Mouse (Mus musculus) CH12.LX (cell line): ENCODE results near the gene Brinp3. TPM values are rescaled to one million over a fixed set of nuclear protein-coding genes. Genes with fewer than 3 reads are reported as not detected.

ENCODE experiments used
- DNase-seq: peaks from one replicate; pipeline ENCODE4 v3.0.0-alpha.2; 2013; ENCODE audit errors: extremely low read depth
- H3K27ac ChIP-seq: 2 replicates; pipeline ENCODE4 v1.5.1; 2012; ENCODE audit warnings: low read depth, mild to moderate bottlenecking, control low read depth, moderate library complexity; ENCODE audit not compliant: insufficient read depth
- H3K27me3 ChIP-seq: replicated peaks from 2 replicates; pipeline ENCODE3; 2012; ENCODE audit warnings: inconsistent platforms
- H3K36me3 ChIP-seq, 2 experiments: replicated peaks in 1 of 2; 2 replicates each; pipeline versions ENCODE3 to v1.6.1; 2012; ENCODE audit warnings: inconsistent platforms in 1 of 2, low read length in 1 of 2, mild to moderate bottlenecking in 1 of 2, mixed read lengths in 1 of 2, moderate library complexity in 1 of 2; ENCODE audit not compliant: control insufficient read depth in 1 of 2, insufficient read depth in 1 of 2
- H3K4me1 ChIP-seq, 2 experiments: 2 replicates each; pipeline ENCODE4 v1.6.1; 2012; ENCODE audit warnings: inconsistent platforms in 1 of 2, moderate library complexity in 1 of 2; ENCODE audit not compliant: insufficient read depth in 2 of 2, control insufficient read depth in 1 of 2
- H3K4me2 ChIP-seq: 2 replicates; pipeline ENCODE4 v1.6.1; 2012; ENCODE audit warnings: low read depth, mild to moderate bottlenecking, control low read depth; ENCODE audit not compliant: poor library complexity, insufficient read depth, severe bottlenecking
- H3K4me3 ChIP-seq, 3 experiments: fragments of 150-350 bp in 1 of 3; sonication (generic) in 1 of 3; replicated peaks in 1 of 3; 2 replicates each; pipeline versions ENCODE3 to v1.5.1; 2011 to 2012; ENCODE audit warnings: low read depth in 2 of 3, low read length in 2 of 3, mild to moderate bottlenecking in 2 of 3, moderate library complexity in 2 of 3, control low read depth in 1 of 3, improper control_type of control experiment in 1 of 3, inconsistent platforms in 1 of 3, mixed read lengths in 1 of 3; ENCODE audit not compliant: poor library complexity in 1 of 3
- H3K79me2 ChIP-seq: replicated peaks from 2 replicates; pipeline ENCODE4 v1.6.1; 2012; ENCODE audit warnings: mild to moderate bottlenecking, moderate library complexity; ENCODE audit not compliant: control insufficient read depth, poor library complexity, insufficient read depth, severe bottlenecking; ENCODE audit errors: extremely low read depth
- H3K9ac ChIP-seq: 2 replicates; pipeline ENCODE4 v1.6.1; 2012; ENCODE audit warnings: low read depth, mild to moderate bottlenecking, control low read depth, moderate library complexity; ENCODE audit not compliant: insufficient read depth
- H3K9me3 ChIP-seq: replicated peaks from 2 replicates; pipeline ENCODE3; 2012; ENCODE audit warnings: low read length, inconsistent platforms, mixed read lengths
- BHLHE40 ChIP-seq: IDR thresholded peaks from 2 replicates; pipeline ENCODE4 v1.6.1; 2011; ENCODE audit warnings: mild to moderate bottlenecking, low read depth, low read length, improper control_type of control experiment
- CHD1 ChIP-seq: IDR thresholded peaks from 2 replicates; pipeline ENCODE4 v1.6.1; 2012; ENCODE audit warnings: low read depth, low read length, improper control_type of control experiment, inconsistent platforms
- ELF1 ChIP-seq: IDR thresholded peaks from 2 replicates; pipeline ENCODE4 v1.6.1; 2014; ENCODE audit warnings: low read depth, mild to moderate bottlenecking, inconsistent platforms, low read length, improper control_type of control experiment
- GABPA ChIP-seq: IDR thresholded peaks from 2 replicates; pipeline ENCODE4 v1.6.1; 2012; ENCODE audit warnings: low read depth, low read length, improper control_type of control experiment, inconsistent platforms; ENCODE audit not compliant: insufficient replicate concordance
- HCFC1 ChIP-seq: IDR thresholded peaks from 2 replicates; pipeline ENCODE4 v1.6.1; 2012; ENCODE audit warnings: low read depth, mild to moderate bottlenecking, inconsistent platforms, low read length, improper control_type of control experiment
- JUN ChIP-seq: IDR thresholded peaks from 2 replicates; pipeline ENCODE4 v1.6.1; 2011; ENCODE audit warnings: low read depth, mild to moderate bottlenecking, low read length, improper control_type of control experiment, moderate library complexity; ENCODE audit not compliant: insufficient read depth
- JUND ChIP-seq: conservative IDR thresholded peaks from 2 replicates; pipeline ENCODE4 v1.6.1; 2011; ENCODE audit warnings: low read depth, low read length, improper control_type of control experiment
- KAT2A ChIP-seq: IDR thresholded peaks from 2 replicates; pipeline ENCODE4 v1.6.1; 2012; ENCODE audit warnings: low read length, improper control_type of control experiment, inconsistent platforms; ENCODE audit not compliant: insufficient replicate concordance
- MXI1 ChIP-seq: IDR thresholded peaks from 2 replicates; pipeline ENCODE4 v1.6.1; 2011; ENCODE audit warnings: mild to moderate bottlenecking, low read depth, low read length, improper control_type of control experiment
- NELFE ChIP-seq: IDR thresholded peaks from 2 replicates; pipeline ENCODE4 v1.6.1; 2011; ENCODE audit warnings: low read depth, low read length, improper control_type of control experiment
- RAD21 ChIP-seq: IDR thresholded peaks from 2 replicates; pipeline ENCODE4 v1.6.1; 2011; ENCODE audit warnings: low read depth, mild to moderate bottlenecking, low read length, improper control_type of control experiment, moderate library complexity
- RCOR1 ChIP-seq: conservative IDR thresholded peaks from 2 replicates; pipeline ENCODE4 v1.6.1; 2012; ENCODE audit warnings: low read depth, mild to moderate bottlenecking, inconsistent platforms, low read length, improper control_type of control experiment
- SIN3A ChIP-seq: IDR thresholded peaks from 2 replicates; pipeline ENCODE4 v1.6.1; 2012; ENCODE audit warnings: low read length, improper control_type of control experiment, inconsistent platforms
- SMC3 ChIP-seq: IDR thresholded peaks from 2 replicates; pipeline ENCODE4 v1.6.1; 2011; ENCODE audit warnings: low read depth, low read length, improper control_type of control experiment
- TBP ChIP-seq: conservative IDR thresholded peaks from 2 replicates; pipeline ENCODE4 v1.6.1; 2011; ENCODE audit warnings: low read depth, low read length, improper control_type of control experiment
- UBTF ChIP-seq: IDR thresholded peaks from 2 replicates; pipeline ENCODE4 v1.6.1; 2012; ENCODE audit warnings: low read depth, mild to moderate bottlenecking, inconsistent platforms, low read length, improper control_type of control experiment, moderate library complexity
- USF2 ChIP-seq: conservative IDR thresholded peaks from 2 replicates; pipeline ENCODE4 v1.6.1; 2011; ENCODE audit warnings: low read depth, low read length, improper control_type of control experiment
- ZKSCAN1 ChIP-seq: IDR thresholded peaks from 2 replicates; pipeline ENCODE4 v1.6.1; 2012; ENCODE audit warnings: low read depth, inconsistent platforms, low read length, improper control_type of control experiment, borderline replicate concordance
- dilution Hi-C: fragments of 300-500 bp; cut with MboI; formaldehyde crosslinking; loops from 2 replicates; pipeline ENCODE4 v1.14.3; 2020; ENCODE audit warnings: low sequenced_read_pairs; ENCODE audit not compliant: extremely low pct_unique_long_range_greater_than_20kb, extremely low pct_ligation_motif_present
- in situ Hi-C: fragments of 300-500 bp; cut with MboI; formaldehyde crosslinking; loops from 3 replicates; pipeline ENCODE4 v1.14.3; 2019; ENCODE audit warnings: low sequenced_read_pairs, low pct_ligation_motif_present, low pct_unique_long_range_greater_than_20kb, mixed read lengths
- polyA plus RNA-seq: library from polyadenylated mRNA; unstranded; fragments of >175 nt; gene quantifications from 2 replicates; pipeline ENCODE4 v1.2.1, GENCODE M21; 2012; ENCODE audit warnings: low read depth; ENCODE audit not compliant: insufficient read length
- total RNA-seq, 2 experiments: library from RNA; depleted of rRNA; stranded (reverse); fragments of 300-350 nt in 1 of 2; fragments of >200 nt in 1 of 2; gene quantifications; 2 replicates each; pipeline ENCODE4 v1.2.3; 2012 to 2014

Gene Brinp3
- total and polyA plus RNA-seq, 3 experiments: not detected

DNA sequence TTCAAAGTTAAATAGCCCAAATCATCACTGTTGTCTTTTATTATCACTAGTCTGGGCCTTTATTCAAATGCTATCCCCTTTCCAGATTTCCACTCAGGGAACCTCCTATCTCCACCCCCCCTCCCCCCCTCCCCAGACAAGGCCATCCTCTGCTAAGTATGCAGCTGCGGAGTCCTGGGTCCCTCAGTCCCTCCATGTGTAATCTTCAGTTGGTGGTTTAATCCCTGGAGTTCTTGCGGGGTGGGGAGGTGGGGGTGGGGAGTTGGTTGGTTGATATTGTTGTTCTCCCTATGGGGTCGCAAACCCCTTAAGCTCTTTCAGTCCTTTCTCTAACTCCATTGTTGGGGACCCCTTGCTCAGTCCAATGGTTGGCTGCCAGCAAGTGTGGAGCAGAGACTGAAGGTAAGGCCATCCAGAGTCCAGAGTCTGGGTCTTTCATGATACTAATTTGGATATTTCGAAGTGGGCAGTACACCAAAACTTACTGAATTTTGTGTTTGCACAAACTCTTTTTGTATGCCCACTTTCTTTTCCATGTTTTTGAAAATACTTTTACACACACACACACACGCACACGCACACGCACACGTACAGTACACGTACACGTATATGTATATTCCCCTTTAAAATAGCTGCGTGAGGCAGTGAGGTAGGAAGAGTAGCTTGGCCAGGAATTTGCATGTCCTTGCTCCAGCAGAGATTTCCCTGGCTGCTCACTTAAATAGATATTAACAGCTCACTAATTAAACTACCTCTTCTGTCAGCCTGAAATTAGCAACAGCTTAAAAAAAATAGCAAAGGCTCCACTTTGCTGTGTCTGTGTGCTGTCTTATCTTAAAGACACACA lies 29.4 kb downstream of the Brinp3 start:
- dilution Hi-C loops: no loop called here

DNA sequence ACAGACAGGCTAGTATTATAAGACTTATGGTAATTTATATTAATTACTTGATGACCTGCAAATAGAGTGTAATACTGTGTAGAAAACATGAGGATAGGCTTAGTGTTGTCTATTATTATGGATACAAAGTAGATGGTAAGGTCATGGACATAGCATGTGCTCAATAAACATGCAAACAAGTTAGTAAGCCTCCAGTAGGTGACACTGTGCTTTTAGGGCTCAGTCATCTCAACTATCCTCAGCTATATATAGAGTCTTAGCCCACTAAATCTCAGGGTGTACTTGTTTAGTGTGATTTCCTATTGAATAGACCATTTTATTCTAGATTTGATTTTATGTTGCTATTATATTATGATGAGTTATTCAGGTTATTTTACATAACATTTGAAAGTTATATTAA lies 34.0 kb downstream of the Brinp3 start:
- dilution Hi-C loops: no loop called here
- in situ Hi-C loops: no loop called here
- no peak for DNase-seq

More for the DNA sequence above, 29.4 kb downstream of the Brinp3 start:
- H3K9ac ChIP-seq: no peak overlapping the region
- H3K27me3 ChIP-seq: no peaks in the 10 kb centered on the region
- no peak overlapping the region for H3K4me2 ChIP-seq
- H3K9me3 ChIP-seq: peaks cover 10% of the 10 kb centered on the region
- TF ChIP-seq RAD21 (no peak), ZKSCAN1 (no peak), SMC3 (no peak)
- TF ChIP-seq, all 38 proteins: peak for 0
- Histone ChIP-seq H3K27ac (no peak overlapping the region), H3K4me3 (no peak overlapping the region), H3K36me3 (no peaks in the 10 kb centered on the region), H3K79me2 (no peaks in the 10 kb centered on the region), H3K4me1 (no peaks in the 10 kb centered on the region)
- no peak for DNase-seq
- in situ Hi-C loops: no loop called here

DNA sequence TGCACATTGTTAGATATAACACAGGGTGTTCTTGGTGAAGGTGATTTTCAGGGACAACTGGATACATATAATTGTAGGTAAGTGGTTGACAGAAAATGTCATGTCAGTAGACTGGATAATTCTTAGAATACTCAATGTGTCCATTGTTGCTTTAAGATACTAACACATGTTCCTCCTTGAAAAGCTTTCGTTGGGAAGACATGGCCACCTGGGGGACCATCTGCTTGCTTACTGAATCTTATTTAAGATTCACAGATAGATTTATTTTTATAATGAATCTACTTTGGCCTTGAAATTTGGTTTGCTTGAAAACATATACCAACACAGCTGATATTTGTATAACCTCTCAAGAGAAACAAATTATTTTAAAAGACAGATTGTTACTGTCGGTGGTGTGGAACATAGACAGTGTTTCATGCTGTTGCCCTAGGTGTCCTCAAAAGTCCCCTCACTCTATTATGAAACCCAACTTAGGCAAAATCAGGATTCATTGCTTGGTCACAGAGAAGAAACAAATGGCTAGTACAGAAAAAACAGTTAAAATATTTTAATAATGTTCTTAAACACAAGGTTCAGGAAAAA lies 52.4 kb downstream of the Brinp3 start:
- no peak for DNase-seq
- Histone ChIP-seq H3K9ac (no peak overlapping the region), H3K4me1 (no peaks in the 10 kb centered on the region), H3K9me3 (peaks cover 13% of the 10 kb centered on the region), H3K27me3 (no peaks in the 10 kb centered on the region), H3K27ac (no peak overlapping the region), H3K4me2 (no peak overlapping the region), H3K36me3 (no peaks in the 10 kb centered on the region), H3K4me3 (no peak overlapping the region), H3K79me2 (no peaks in the 10 kb centered on the region)
- in situ Hi-C loops: no loop called here
- TF ChIP-seq NELFE: no peak
- no peak for TF ChIP-seq GABPA
- TF ChIP-seq JUN: no peak
- no peak for TF ChIP-seq HCFC1
- TF ChIP-seq SIN3A: no peak
- no peak for TF ChIP-seq UBTF
- dilution Hi-C loops: no loop called here

More for the DNA sequence above, 34.0 kb downstream of the Brinp3 start:
- Histone ChIP-seq H3K4me3 (no peak overlapping the region), H3K27ac (no peak overlapping the region), H3K4me1 (no peaks in the 10 kb centered on the region), H3K9ac (no peak overlapping the region), H3K9me3 (peaks cover 4% of the 10 kb centered on the region), H3K4me2 (no peak overlapping the region), H3K36me3 (no peaks in the 10 kb centered on the region), H3K79me2 (no peaks in the 10 kb centered on the region), H3K27me3 (no peaks in the 10 kb centered on the region)
- TF ChIP-seq TBP (no peak), KAT2A (no peak), BHLHE40 (no peak), NELFE (no peak), SIN3A (no peak), UBTF (no peak), GABPA (no peak), HCFC1 (no peak), CHD1 (no peak), RCOR1 (no peak), USF2 (no peak), ELF1 (no peak), ZKSCAN1 (no peak), RAD21 (no peak), JUND (no peak), MXI1 (no peak)
